Mouse (Mus musculus): ENCODE results near the gene Tmem238. TPM values are rescaled to one million over a fixed set of nuclear protein-coding genes. Genes with fewer than 3 reads are reported as not detected.
A peak's percentile ranks its signal among the peaks of the same experiment; 100 is the strongest.

The Tmem238 gene
- polyA plus RNA-seq, 1 experiment, result 59.4 TPM

GRCm38 (mm10) chr7:4739544-4740275 lies 49.7 kb downstream of the Tmem238 start, which contains the start of gene Kmt5c:
Gene Kmt5c (plus strand): TSS chr7:4740115.
- WGBS, result under 1% methylated on average over 40 of the region's 44 CpGs

GRCm38 (mm10) chr7:4739041-4739543 lies 50.4 kb downstream of the Tmem238 start:
- Histone ChIP-seq H3K4me3 (replicated peaks; ENCODE audit: extremely low read depth, low read depth, low read length) (peak overlapping the region; percentile 64), H3K4me1 (ENCODE audit: control insufficient read depth, insufficient read depth, low read length) (peaks cover 5% of the 10 kb centered on the region; the same call in 1 of the 2 replicates)
- WGBS, result 36% methylated on average over 10 of the region's 10 CpGs
- no peak for DNase-seq
- TF ChIP-seq CTCF (IDR thresholded peaks at IDR 0.05; ENCODE audit: insufficient read depth, low read length), result no peak

More at GRCm38 (mm10) chr7:4739544-4740275, 49.7 kb downstream of the Tmem238 start, which contains the start of gene Kmt5c:
- peak; percentile 97 for DNase-seq
- H3K4me3 ChIP-seq (replicated peaks; ENCODE audit: extremely low read depth, low read depth, low read length), result peak within 1 kb of the TSS; percentile 86
- TF ChIP-seq CTCF (IDR thresholded peaks at IDR 0.05; ENCODE audit: insufficient read depth, low read length), result no peak
- peak; percentile 91 for TF ChIP-seq POLR2A (IDR thresholded peaks at IDR 0.05; ENCODE audit: borderline replicate concordance, extremely low read depth, low read depth, low read length)
- H3K4me1 ChIP-seq (ENCODE audit: control insufficient read depth, insufficient read depth, low read length), result peaks cover 5% of the 10 kb centered on the region; the same call in 1 of the 2 replicates

Other genes starting within 250 kb of the Tmem238 start
- gene Syt5, start 242.1 kb downstream of the Tmem238 start, polyA plus RNA-seq (2012; rRNA removed), result 12.6 and 13.8 TPM in 2 replicates
- 0.08 and 0.14 TPM in 2 replicates for gene Ptprh, start 185.6 kb downstream of the Tmem238 start, polyA plus RNA-seq (2012; rRNA removed)
- 10.1 and 14.6 TPM in 2 replicates for gene Tmem86b, start 158.2 kb downstream of the Tmem238 start, polyA plus RNA-seq (2012; rRNA removed)
- gene Ppp6r1, start 130.6 kb downstream of the Tmem238 start, polyA plus RNA-seq (2012; rRNA removed), result 99.0 and 112 TPM in 2 replicates
- 38.8 and 39.6 TPM in 2 replicates for gene Hspbp1, start 104.6 kb downstream of the Tmem238 start, polyA plus RNA-seq (2012; rRNA removed)
- 4.1 and 4.9 TPM in 2 replicates for gene Brsk1, start 99.1 kb downstream of the Tmem238 start, polyA plus RNA-seq (2012; rRNA removed)
- gene Tmem150b, start 64.4 kb downstream of the Tmem238 start, polyA plus RNA-seq (2012; rRNA removed), result 3.2 and 3.8 TPM in 2 replicates
- 92.5 and 104 TPM in 2 replicates for gene Kmt5c, start 49.5 kb downstream of the Tmem238 start, polyA plus RNA-seq (2012; rRNA removed)
- gene Cox6b2, start 36.6 kb downstream of the Tmem238 start, polyA plus RNA-seq (2012; rRNA removed), result 52.7 and 87.5 TPM in 2 replicates
- gene Fam71e2, start 18.4 kb downstream of the Tmem238 start, polyA plus RNA-seq (2012; rRNA removed), result not detected in 2 replicates
- gene Il11, start 6.8 kb downstream of the Tmem238 start, polyA plus RNA-seq (2012; rRNA removed), result 0.65 and 0.68 TPM in 2 replicates
- gene Tmem190, start 6.7 kb downstream of the Tmem238 start, polyA plus RNA-seq (2012; rRNA removed), result not detected in 2 replicates
- 171 and 204 TPM in 2 replicates for gene Rpl28, start 3.2 kb upstream of the Tmem238 start, polyA plus RNA-seq (2012; rRNA removed)
- gene Ube2s, start 22.9 kb upstream of the Tmem238 start, polyA plus RNA-seq (2012; rRNA removed), result 135 and 210 TPM in 2 replicates
- 2.5 and 3.4 TPM in 2 replicates for gene Shisa7, start 55.0 kb upstream of the Tmem238 start, polyA plus RNA-seq (2012; rRNA removed)
- 14.1 and 22.3 TPM in 2 replicates for gene Isoc2b, start 80.6 kb upstream of the Tmem238 start, polyA plus RNA-seq (2012; rRNA removed)
- 13.4 and 15.0 TPM in 2 replicates for gene Isoc2a, start 87.5 kb upstream of the Tmem238 start, polyA plus RNA-seq (2012; rRNA removed)
- 0.15 and 0.20 TPM in 2 replicates for gene Gm36210, start 116.9 kb upstream of the Tmem238 start, polyA plus RNA-seq (2012; rRNA removed)
- gene Zfp628, start 125.6 kb upstream of the Tmem238 start, polyA plus RNA-seq (2012; rRNA removed), result 20.6 and 24.7 TPM in 2 replicates
- 7.1 and 7.6 TPM in 2 replicates for gene Nat14, start 132.4 kb upstream of the Tmem238 start, polyA plus RNA-seq (2012; rRNA removed)
- gene Ssc5d, start 136.1 kb upstream of the Tmem238 start, polyA plus RNA-seq (2012; rRNA removed), result 7.5 and 8.0 TPM in 2 replicates
- gene Sbk2, start 174.8 kb upstream of the Tmem238 start, polyA plus RNA-seq (2012; rRNA removed), result 5.6 and 24.2 TPM in 2 replicates
- 6.5 and 9.0 TPM in 2 replicates for gene Sbk3, start 181.5 kb upstream of the Tmem238 start, polyA plus RNA-seq (2012; rRNA removed)
- 84.1 and 90.7 TPM in 2 replicates for gene Zfp579, start 206.5 kb upstream of the Tmem238 start, polyA plus RNA-seq (2012; rRNA removed)
- gene Zfp524, start 224.8 kb upstream of the Tmem238 start, polyA plus RNA-seq (2012; rRNA removed), result 37.0 and 43.5 TPM in 2 replicates
- 32.2 and 33.9 TPM in 2 replicates for gene Fiz1, start 225.0 kb upstream of the Tmem238 start, polyA plus RNA-seq (2012; rRNA removed)
- not detected in 2 replicates for gene Gm44973, start 225.8 kb upstream of the Tmem238 start, polyA plus RNA-seq (2012; rRNA removed)
- gene Zfp865, start 230.7 kb upstream of the Tmem238 start, polyA plus RNA-seq (2012; rRNA removed), result 43.2 and 47.9 TPM in 2 replicates
- 0.90 and 0.97 TPM in 2 replicates for gene Ccdc106, start 230.9 kb upstream of the Tmem238 start, polyA plus RNA-seq (2012; rRNA removed)
- not detected in 2 replicates for gene 4632433K11Rik, start 244.5 kb upstream of the Tmem238 start, polyA plus RNA-seq (2012; rRNA removed)
- gene Zfp784, start 248.8 kb upstream of the Tmem238 start, polyA plus RNA-seq (2012; rRNA removed), result 5.2 and 6.9 TPM in 2 replicates

Data from lung, adult 2 months (tissue).